ENCODE assay signal across 25 mouse cellular contexts in the genomic region with DNA sequence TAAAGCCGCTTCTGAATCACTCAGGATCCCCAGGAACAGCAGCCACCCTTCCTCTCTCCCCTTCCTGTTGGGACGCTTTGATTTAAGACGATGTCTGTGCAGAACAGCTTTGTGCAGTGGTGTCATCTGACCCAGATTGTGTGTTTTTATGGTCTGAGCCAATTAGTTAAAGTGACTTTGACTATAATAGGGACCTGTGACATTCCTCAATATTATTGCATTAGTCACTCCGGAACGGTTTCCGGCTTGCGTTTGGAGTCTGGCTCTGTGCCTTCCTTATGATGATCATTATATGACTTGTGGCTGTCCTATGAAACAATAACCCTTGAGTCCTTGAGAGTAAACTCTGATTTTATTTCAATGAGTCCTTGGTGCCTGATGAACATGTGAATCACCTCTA.
DNase-seq lines count a peak whose midpoint lies in the region; ATAC-seq lines count a peak whose summit lies in the region.
"Had no signal": no experiment of that assay in that cellular context is flagged by ENCODE, and none has a peak within 500 bp of the region (broad histone marks: within the 10 kb centered on the region; RNA-seq: fewer than 3 reads in every experiment).

No protein-coding gene starts in this region.

- H3K4me3 ChIP-seq in kidney, embryonic 16.5 days (ENCODE audit: low read length) = no peak overlapping the region
- no peak overlapping the region for H3K4me3 ChIP-seq in forebrain, embryonic 14.5 days (ENCODE audit: low read depth, low read length)
- H3K4me3 ChIP-seq: embryonic facial prominence, embryonic 13.5 days; heart, embryonic 10.5 days; limb, embryonic 13.5 days; liver, embryonic 12.5 days; midbrain, embryonic 10.5 days had no signal

- no peak for DNase-seq in kidney, adult 18-20 months
- peak; percentile 89 for DNase-seq in Muller cell, postnatal 12 days (ENCODE audit: inconsistent ontology term)
- DNase-seq in adrenal gland, postnatal 14 days = peak; percentile 64
- DNase-seq in kidney, postnatal 10 days = peak; percentile 23
- no peak for DNase-seq in forebrain, embryonic 14.5 days (ENCODE audit: low spot score)
- no peak for DNase-seq in urinary bladder, postnatal 10 days (ENCODE audit: low spot score)
- DNase-seq: cerebellum, adult 8-10 months; cerebellum, postnatal 36 days; embryo, embryonic 11 days; forebrain, postnatal 0 days; gastrocnemius, postnatal 25 days; layer of hippocampus, postnatal 36 days; lung, adult 18-20 months; lung, postnatal 10 days; right cerebral cortex, postnatal 14 days; thymus, adult 2 months; thymus, postnatal 4 days had no signal

- ATAC-seq in kidney, embryonic 16.5 days (ENCODE audit: low FRiP score, low TSS enrichment) = 0 out of 2 replicates have a peak, but pooled peaks have one; percentile 23
- ATAC-seq in forebrain, embryonic 14.5 days = no peak
- ATAC-seq: forebrain, postnatal 0 days; hindbrain, embryonic 16.5 days; liver, embryonic 12.5 days had no signal

- no peak overlapping the region for H3K27ac ChIP-seq in kidney, embryonic 16.5 days (ENCODE audit: low read length)
- H3K27ac ChIP-seq in forebrain, embryonic 14.5 days (ENCODE audit: low read depth, low read length) = no peak overlapping the region
- H3K27ac ChIP-seq: embryonic facial prominence, embryonic 13.5 days; heart, embryonic 10.5 days; limb, embryonic 13.5 days; liver, embryonic 12.5 days; midbrain, embryonic 10.5 days; stomach, postnatal 0 days had no signal

- no peaks in the 10 kb centered on the region for H3K9me3 ChIP-seq in kidney, embryonic 16.5 days (ENCODE audit: low read length)
- H3K9me3 ChIP-seq in forebrain, embryonic 14.5 days (replicated peaks; ENCODE audit: control insufficient read depth, low read length) = no peaks in the 10 kb centered on the region
- H3K9me3 ChIP-seq: embryonic facial prominence, embryonic 13.5 days; heart, embryonic 10.5 days; limb, embryonic 13.5 days; liver, embryonic 12.5 days; midbrain, embryonic 10.5 days had no signal

- no peak overlapping the region for H3K9ac ChIP-seq in kidney, embryonic 16.5 days (replicated peaks; ENCODE audit: low read length)
- H3K9ac ChIP-seq in forebrain, embryonic 14.5 days (ENCODE audit: low read length) = no peak overlapping the region
- H3K9ac ChIP-seq: embryonic facial prominence, embryonic 13.5 days; forebrain, postnatal 0 days; limb, embryonic 13.5 days; liver, embryonic 12.5 days had no signal

- no peaks in the 10 kb centered on the region for H3K36me3 ChIP-seq in kidney, embryonic 16.5 days (ENCODE audit: insufficient read depth, low read length)
- H3K36me3 ChIP-seq in forebrain, embryonic 14.5 days (ENCODE audit: control insufficient read depth, insufficient read depth, low read length) = no peaks in the 10 kb centered on the region
- H3K36me3 ChIP-seq: embryonic facial prominence, embryonic 13.5 days; heart, embryonic 10.5 days; limb, embryonic 13.5 days; liver, embryonic 12.5 days; midbrain, embryonic 10.5 days had no signal

- H3K4me1 ChIP-seq in kidney, embryonic 16.5 days (ENCODE audit: insufficient read depth, low read length) = no peaks in the 10 kb centered on the region
- peaks cover 6% of the 10 kb centered on the region; the same call in 1 of the 2 replicates for H3K4me1 ChIP-seq in forebrain, embryonic 14.5 days (ENCODE audit: control insufficient read depth, insufficient read depth, low read length)
- H3K4me1 ChIP-seq: heart, embryonic 10.5 days; liver, embryonic 12.5 days had no signal

- 26% methylated on average over 7 of the region's 7 CpGs for WGBS in kidney, embryonic 16.5 days
- WGBS in forebrain, embryonic 14.5 days = 86% methylated on average over 7 of the region's 7 CpGs

- no peaks in the 10 kb centered on the region for H3K27me3 ChIP-seq in kidney, embryonic 16.5 days (ENCODE audit: insufficient read depth, low read length)
- no peaks in the 10 kb centered on the region for H3K27me3 ChIP-seq in forebrain, embryonic 14.5 days (replicated peaks; ENCODE audit: control insufficient read depth, insufficient read depth, low read length)
- H3K27me3 ChIP-seq: embryonic facial prominence, embryonic 13.5 days; limb, embryonic 13.5 days; liver, embryonic 12.5 days had no signal

- no peak overlapping the region for H3K4me2 ChIP-seq in kidney, embryonic 16.5 days (replicated peaks; ENCODE audit: low read depth, low read length)
- no peak overlapping the region for H3K4me2 ChIP-seq in forebrain, embryonic 14.5 days (ENCODE audit: low read length)
- H3K4me2 ChIP-seq: embryonic facial prominence, embryonic 13.5 days; limb, embryonic 13.5 days; liver, embryonic 12.5 days had no signal

Comparison
In these comparisons a context has a peak if more than half of its experiments do, and no peak if none do; other contexts are left out.
1. DNase-seq: peak in Muller cell, postnatal 12 days (single experiment), adrenal gland, postnatal 14 days (single experiment) and kidney, postnatal 10 days (single experiment); none in kidney, adult 18-20 months (single experiment), forebrain, embryonic 14.5 days (single experiment) and urinary bladder, postnatal 10 days (single experiment).